Mouse (Mus musculus) myocyte (in vitro differentiated cells): Measurements from ENCODE around the gene Dhdds.

ENCODE experiments used
- E2F4 ChIP-seq: IDR thresholded peaks from one replicate; pipeline ENCODE4 v1.6.1; 2011; ENCODE audit warnings: mild to moderate bottlenecking, control low read depth, moderate library complexity; ENCODE audit not compliant: insufficient read depth
- MYOD1 ChIP-seq, 3 experiments: IDR thresholded peaks; one replicate each; pipeline ENCODE4 v1.6.1; 2011; ENCODE audit warnings: control low read depth in 2 of 3, low read depth in 2 of 3, mild to moderate bottlenecking in 2 of 3, moderate library complexity in 1 of 3; ENCODE audit not compliant: insufficient read length in 2 of 3, control insufficient read depth in 1 of 3
- POLR2A ChIP-seq: IDR thresholded peaks from one replicate; pipeline ENCODE4 v1.6.1; 2011; ENCODE audit warnings: low read depth, mild to moderate bottlenecking, control low read depth, moderate library complexity; ENCODE audit not compliant: insufficient read length
- USF1 ChIP-seq: IDR thresholded peaks from one replicate; pipeline ENCODE4 v1.6.1; 2011; ENCODE audit warnings: low read depth, mild to moderate bottlenecking, control low read depth, moderate library complexity

DNA sequence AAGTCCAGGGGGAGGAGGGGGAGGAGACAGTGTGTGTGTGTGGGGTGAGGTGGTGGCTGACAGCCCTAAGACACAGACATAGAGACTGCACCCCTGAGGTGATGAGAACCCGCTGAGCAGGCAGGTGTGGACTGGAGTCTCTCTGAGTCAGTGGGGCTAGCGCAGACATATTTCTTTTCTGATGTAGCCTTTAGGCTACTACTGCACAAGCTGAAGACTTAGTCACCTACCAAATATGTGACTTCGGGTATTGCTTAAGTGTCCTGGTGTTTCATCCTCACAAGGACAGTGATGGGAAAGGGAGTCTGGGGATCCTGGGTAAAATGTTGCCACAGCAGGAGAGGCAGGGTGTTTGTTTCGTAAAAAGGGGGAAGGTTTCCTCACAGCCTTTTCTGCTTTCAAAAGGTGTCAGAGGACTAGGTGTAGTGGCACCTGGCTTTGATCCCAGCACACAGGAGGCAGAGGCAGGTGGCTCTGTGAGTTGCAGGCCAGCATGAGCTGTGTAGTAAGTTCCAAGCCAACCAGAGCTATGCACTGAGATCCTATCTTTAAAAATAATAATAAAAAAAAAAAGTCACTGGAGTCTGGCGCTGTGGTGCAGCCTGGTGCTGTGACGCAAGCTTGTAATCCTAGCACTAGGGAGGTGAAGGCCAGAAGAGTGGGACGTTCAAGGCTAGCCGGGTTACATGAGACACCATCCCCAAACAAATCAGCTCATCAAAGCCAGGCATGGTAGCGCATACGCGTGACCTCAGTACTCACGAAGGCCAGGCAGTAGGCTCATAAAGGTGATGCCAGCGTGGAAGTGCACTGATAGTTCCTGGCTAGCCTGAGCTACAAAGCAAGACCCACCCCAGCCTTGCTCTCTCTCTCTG lies 60.1 kb downstream of the Dhdds start:
- no peak for TF ChIP-seq USF1
- no peak for TF ChIP-seq POLR2A
- TF ChIP-seq E2F4, result no peak
- no peak for TF ChIP-seq MYOD1 (IDR thresholded peaks at IDR 0.05; ENCODE audit: control insufficient read depth in 1 of 3, insufficient read length in 2 of 3, low read depth in 2 of 3)
